30 mouse cellular contexts compared by ENCODE assay signal in genomic region chr7:81556839-81557238, GRCm38 (mm10). TPM values are rescaled to one million over a fixed set of nuclear protein-coding genes. Genes with fewer than 3 reads are reported as not detected.
DNase-seq lines count a peak whose midpoint lies in the region; ATAC-seq and TF ChIP-seq lines count a peak whose summit lies in the region.
"Had no signal": no experiment of that assay in that cellular context is flagged by ENCODE, and none has a peak within 500 bp of the region (broad histone marks: within the 10 kb centered on the region; RNA-seq: fewer than 3 reads in every experiment).

No protein-coding gene starts in this region.

- WGBS in heart, embryonic 14.5 days, result 76% methylated on average over 4 of the region's 4 CpGs
- 47% methylated on average over 4 of the region's 4 CpGs for WGBS in lung, embryonic 15.5 days
- WGBS in midbrain, embryonic 11.5 days, result 87% methylated on average over 4 of the region's 4 CpGs
- WGBS in midbrain, postnatal 0 days, result 92% methylated on average over 4 of the region's 4 CpGs

- H3K4me1 ChIP-seq in heart, embryonic 14.5 days (ENCODE audit: control insufficient read depth in 2 of 2, insufficient read depth in 2 of 2, low read length in 2 of 2), result peaks cover 9 to 17% of the 10 kb centered on the region in 2 experiments; a peak in 3 of 4 replicates
- peaks cover 26% of the 10 kb centered on the region for H3K4me1 ChIP-seq in lung, embryonic 15.5 days
- H3K4me1 ChIP-seq in midbrain, embryonic 11.5 days (ENCODE audit: control insufficient read depth, insufficient read depth, low read length), result peaks cover 3% of the 10 kb centered on the region; the same call in 1 of the 2 replicates
- no peaks in the 10 kb centered on the region for H3K4me1 ChIP-seq in midbrain, postnatal 0 days (ENCODE audit: insufficient read depth, low read length)

- H3K9ac ChIP-seq in heart, embryonic 14.5 days (ENCODE audit: low read length), result no peak overlapping the region
- no peak overlapping the region for H3K9ac ChIP-seq in lung, embryonic 15.5 days
- H3K9ac ChIP-seq in midbrain, embryonic 11.5 days (ENCODE audit: low read length), result no peak overlapping the region
- H3K9ac ChIP-seq in midbrain, postnatal 0 days (replicated peaks; ENCODE audit: low read length, poor library complexity, severe bottlenecking), result no peak overlapping the region
- H3K9ac ChIP-seq: embryonic facial prominence, embryonic 13.5 days; forebrain, embryonic 12.5 days; forebrain, embryonic 15.5 days; hindbrain, embryonic 14.5 days had no signal

- ATAC-seq in heart, embryonic 14.5 days (ENCODE audit: insufficient number of reproducible peaks, insufficient read depth, low FRiP score, low read depth), result no peak
- ATAC-seq in lung, embryonic 15.5 days (ENCODE audit: borderline replicate concordance, extremely low read depth, low FRiP score, low TSS enrichment), result peak; percentile 39; the same call in 1 of the 2 replicates
- ATAC-seq in midbrain, embryonic 11.5 days (ENCODE audit: low FRiP score), result no peak
- no peak for ATAC-seq in midbrain, postnatal 0 days (ENCODE audit: low FRiP score)
- ATAC-seq: activated CD4-positive, CD25-positive, alpha-beta regulatory T cell, adult 4 months; forebrain, embryonic 15.5 days; hindbrain, postnatal 0 days; inflammation-experienced regulatory T-cells, adult 6 months had no signal

- no peaks in the 10 kb centered on the region for H3K27me3 ChIP-seq in heart, embryonic 14.5 days (ENCODE audit: control insufficient read depth, insufficient read depth, low read length)
- no peaks in the 10 kb centered on the region for H3K27me3 ChIP-seq in lung, embryonic 15.5 days
- no peaks in the 10 kb centered on the region for H3K27me3 ChIP-seq in midbrain, embryonic 11.5 days (ENCODE audit: control insufficient read depth, insufficient read depth, low read length)
- H3K27me3 ChIP-seq in midbrain, postnatal 0 days (ENCODE audit: insufficient read depth, low read length), result no peaks in the 10 kb centered on the region
- H3K27me3 ChIP-seq: embryonic facial prominence, embryonic 13.5 days; forebrain, embryonic 12.5 days; forebrain, embryonic 15.5 days had no signal

- DNase-seq in heart, adult 11 months, result peak; percentile 65
- no peak for DNase-seq in heart, adult 8-10 months (ENCODE audit: low spot score)
- DNase-seq in heart, postnatal 10 days, result no peak
- DNase-seq in lung, postnatal 4 days, result no peak
- DNase-seq in midbrain, embryonic 11.5 days (ENCODE audit: low spot score, missing footprints), result peak; percentile 39
- DNase-seq in midbrain, postnatal 0 days (ENCODE audit: low spot score), result no peak
- DNase-seq: adrenal gland, adult 8-10 months; adrenal gland, postnatal 25 days; cerebellum, adult 11-12 months; cerebellum, adult 8-10 months; cerebellum, postnatal 10 days; cerebellum, postnatal 36 days; embryo, embryonic 11 days; gastrocnemius, postnatal 25 days had no signal

- peak overlapping the region; percentile 26 to 30; a peak in 2 of 4 replicates for H3K27ac ChIP-seq in heart, embryonic 14.5 days (replicated peaks in 1 of 2; ENCODE audit: control insufficient read depth in 1 of 2, insufficient read depth in 1 of 2, low read depth in 2 of 2, low read length in 2 of 2)
- peak overlapping the region; percentile 83 for H3K27ac ChIP-seq in lung, embryonic 15.5 days
- no peak overlapping the region for H3K27ac ChIP-seq in midbrain, embryonic 11.5 days (ENCODE audit: low read depth, low read length)
- no peak overlapping the region for H3K27ac ChIP-seq in midbrain, postnatal 0 days (ENCODE audit: low read depth, low read length)
- H3K27ac ChIP-seq: embryonic facial prominence, embryonic 10.5 days; embryonic facial prominence, embryonic 13.5 days; forebrain, embryonic 12.5 days; forebrain, embryonic 15.5 days; hindbrain, embryonic 14.5 days; hindbrain, postnatal 0 days had no signal

- no peak for TF ChIP-seq CTCF in midbrain, postnatal 0 days (IDR thresholded peaks at IDR 0.05)

- intact Hi-C loops in heart, postnatal 10 days (cut with DNase I), result no loop called here

- peaks cover 60% of the 10 kb centered on the region for H3K36me3 ChIP-seq in heart, embryonic 14.5 days (ENCODE audit: control insufficient read depth, insufficient read depth, low read length)
- H3K36me3 ChIP-seq in lung, embryonic 15.5 days, result no peaks in the 10 kb centered on the region
- H3K36me3 ChIP-seq in midbrain, embryonic 11.5 days (ENCODE audit: control insufficient read depth, insufficient read depth, low read length), result no peaks in the 10 kb centered on the region
- no peaks in the 10 kb centered on the region for H3K36me3 ChIP-seq in midbrain, postnatal 0 days (ENCODE audit: insufficient read depth, low read length)
- H3K36me3 ChIP-seq: embryonic facial prominence, embryonic 10.5 days; embryonic facial prominence, embryonic 13.5 days; forebrain, embryonic 12.5 days; forebrain, embryonic 15.5 days had no signal

- no peak overlapping the region for H3K4me3 ChIP-seq in heart, embryonic 14.5 days (ENCODE audit: control insufficient read depth in 1 of 2, insufficient read depth in 1 of 2, low read depth in 1 of 2, low read length in 2 of 2)
- no peak overlapping the region for H3K4me3 ChIP-seq in lung, embryonic 15.5 days
- no peak overlapping the region for H3K4me3 ChIP-seq in midbrain, embryonic 11.5 days (ENCODE audit: low read depth, low read length)
- H3K4me3 ChIP-seq in midbrain, postnatal 0 days (ENCODE audit: low read depth, low read length), result no peak overlapping the region
- H3K4me3 ChIP-seq: embryonic facial prominence, embryonic 10.5 days; embryonic facial prominence, embryonic 13.5 days; erythroblast, embryonic 14.5 days; forebrain, embryonic 12.5 days; forebrain, embryonic 15.5 days had no signal

- no peak overlapping the region for H3K4me2 ChIP-seq in heart, embryonic 14.5 days (ENCODE audit: low read length)
- H3K4me2 ChIP-seq in lung, embryonic 15.5 days, result no peak overlapping the region
- H3K4me2 ChIP-seq in midbrain, embryonic 11.5 days, result no peak overlapping the region
- no peak overlapping the region for H3K4me2 ChIP-seq in midbrain, postnatal 0 days (ENCODE audit: low read depth, low read length, poor library complexity, severe bottlenecking)
- H3K4me2 ChIP-seq: embryonic facial prominence, embryonic 13.5 days; forebrain, embryonic 12.5 days; forebrain, embryonic 15.5 days; hindbrain, embryonic 14.5 days had no signal

- H3K9me3 ChIP-seq in heart, embryonic 14.5 days (ENCODE audit: control insufficient read depth, low read length), result no peaks in the 10 kb centered on the region
- no peaks in the 10 kb centered on the region for H3K9me3 ChIP-seq in lung, embryonic 15.5 days
- H3K9me3 ChIP-seq in midbrain, embryonic 11.5 days (ENCODE audit: control insufficient read depth, low read length), result no peaks in the 10 kb centered on the region
- no peaks in the 10 kb centered on the region for H3K9me3 ChIP-seq in midbrain, postnatal 0 days (ENCODE audit: low read length)
- H3K9me3 ChIP-seq: embryonic facial prominence, embryonic 10.5 days; embryonic facial prominence, embryonic 13.5 days; forebrain, embryonic 12.5 days; forebrain, embryonic 15.5 days had no signal

RNA-seq across cellular contexts. Expression of gene Fsd2, which starts 9.9 kb away (rescaled TPM):
- total RNA-seq in heart, adult 8-10 months (2022), result 100 to 1,000 TPM; 349 to 382 (median 364) TPM
- polyA plus RNA-seq in heart, embryonic 14.5 days (2014; fragmentation: Nextera tagmentation; extraction: Ambion mirVana), result 60.6 and 68.0 TPM in 2 replicates
- total RNA-seq in heart, postnatal 10 days (2021), result 100 to 1,000 TPM; 214 to 226 TPM
- polyA plus RNA-seq in lung, embryonic 15.5 days (2015; fragmentation: Nextera tagmentation; extraction: Ambion mirVana), result 1.6 and 1.8 TPM in 2 replicates
- polyA plus RNA-seq in midbrain, embryonic 11.5 days (2014; fragmentation: Nextera tagmentation; extraction: Ambion mirVana), result 0.08 and 0.22 TPM in 2 replicates
- total RNA-seq in midbrain, postnatal 0 days (2014; rRNA removed), result 0.22 TPM in 1 of 2 replicates, not detected in the other
- polyA plus RNA-seq in midbrain, postnatal 0 days (2015; fragmentation: Nextera tagmentation; extraction: Ambion mirVana), result 0.28 and 0.36 TPM in 2 replicates
- polyA plus RNA-seq: embryonic facial prominence, embryonic 10.5 days; erythroblast, embryonic 14.5 days had no signal

RNA-seq across cellular contexts. Expression of gene Whamm, which starts 14.2 kb away (rescaled TPM):
- 10 to 100 TPM in 1 of 4 experiments, 1 to 10 TPM in 3; 7.8 to 10.2 (median 8.4) TPM for total RNA-seq in heart, adult 8-10 months (2022)
- polyA plus RNA-seq in heart, embryonic 14.5 days (2014; fragmentation: Nextera tagmentation; extraction: Ambion mirVana), result 7.7 and 9.5 TPM in 2 replicates
- 1 to 10 TPM; 8.1 to 9.2 TPM for total RNA-seq in heart, postnatal 10 days (2021)
- 4.9 and 5.6 TPM in 2 replicates for polyA plus RNA-seq in lung, embryonic 15.5 days (2015; fragmentation: Nextera tagmentation; extraction: Ambion mirVana)
- polyA plus RNA-seq in midbrain, embryonic 11.5 days (2014; fragmentation: Nextera tagmentation; extraction: Ambion mirVana), result 4.2 and 5.7 TPM in 2 replicates
- 6.2 and 9.6 TPM in 2 replicates for total RNA-seq in midbrain, postnatal 0 days (2014; rRNA removed)
- 5.4 and 5.5 TPM in 2 replicates for polyA plus RNA-seq in midbrain, postnatal 0 days (2015; fragmentation: Nextera tagmentation; extraction: Ambion mirVana)

RNA-seq across cellular contexts. Expression of gene BC048679, which starts 58.8 kb away (rescaled TPM):
- total RNA-seq in heart, adult 8-10 months (2022), result under 1 TPM in 1 of 4 experiments, not detected in 3; 0.80 TPM
- polyA plus RNA-seq in heart, embryonic 14.5 days (2014; fragmentation: Nextera tagmentation; extraction: Ambion mirVana), result not detected in 2 replicates
- not detected for total RNA-seq in heart, postnatal 10 days (2021)
- polyA plus RNA-seq in lung, embryonic 15.5 days (2015; fragmentation: Nextera tagmentation; extraction: Ambion mirVana), result not detected in 2 replicates
- not detected in 2 replicates for polyA plus RNA-seq in midbrain, embryonic 11.5 days (2014; fragmentation: Nextera tagmentation; extraction: Ambion mirVana)
- not detected in 2 replicates for total RNA-seq in midbrain, postnatal 0 days (2014; rRNA removed)
- polyA plus RNA-seq in midbrain, postnatal 0 days (2015; fragmentation: Nextera tagmentation; extraction: Ambion mirVana), result not detected in 2 replicates
- total RNA-seq: adrenal gland, adult 8-10 months; adrenal gland, postnatal 25 days; heart, postnatal 25 days; hindbrain, postnatal 0 days had no signal
- polyA plus RNA-seq: activated CD4-positive, CD25-positive, alpha-beta regulatory T cell, adult 4 months; brain, embryonic 14.5 days; cortical plate, adult 2 months; embryonic facial prominence, embryonic 13.5 days; erythroblast, embryonic 14.5 days; forebrain, embryonic 12.5 days; forebrain, embryonic 15.5 days; heart, embryonic 16.5 days; hindbrain, embryonic 11.5 days; hindbrain, embryonic 14.5 days; hindbrain, postnatal 0 days; inflammation-experienced regulatory T-cells, adult 6 months had no signal

Comparison
In these comparisons a context has a peak if more than half of its experiments do, and no peak if none do; other contexts are left out.
1. DNase-seq: peak in heart, adult 11 months (single experiment) and midbrain, embryonic 11.5 days (single experiment); none in heart, adult 8-10 months (single experiment), heart, postnatal 10 days (0 of 2), lung, postnatal 4 days (0 of 2) and midbrain, postnatal 0 days (single experiment).
2. H3K27ac ChIP-seq: peak in heart, embryonic 14.5 days (2 of 2) and lung, embryonic 15.5 days (single experiment); none in midbrain, embryonic 11.5 days (single experiment) and midbrain, postnatal 0 days (single experiment).
3. RNA of gene Fsd2, which starts 9.9 kb away (polyA plus RNA-seq): 60.6 to 68.0 TPM in heart, embryonic 14.5 days; 1.6 to 1.8 TPM in lung, embryonic 15.5 days, 0.28 to 0.36 TPM in midbrain, postnatal 0 days and 0.08 to 0.22 TPM in midbrain, embryonic 11.5 days; every median in the first group is over 10 times any median in the second.